Mouse (Mus musculus) frontal cortex, postnatal 10 days (tissue): ENCODE data around the gene Tpcn1.

ENCODE experiments used
- DNase-seq, 2 experiments: peaks; one replicate each; pipeline ENCODE4 v3.0.0; 2022; ENCODE audit warnings: low spot score in 2 of 2, mixed read lengths in 1 of 2

Tpcn1 gene

GRCm38 (mm10) chr5:120579211-120579897 is 9.1 kb downstream of the Tpcn1 start:
- no peak for DNase-seq

GRCm38 (mm10) chr5:120578504-120579081 is 9.9 kb downstream of the Tpcn1 start:
- no peak for DNase-seq

- no peak for DNase-seq
Observed at GRCm38 (mm10) chr5:120577935-120578441, 10.5 kb downstream of the Tpcn1 start.

- no peak for DNase-seq
Observed at GRCm38 (mm10) chr5:120576781-120577301, 11.6 kb downstream of the Tpcn1 start.

- DNase-seq: no peak
Observed at GRCm38 (mm10) chr5:120574469-120575063, 13.9 kb downstream of the Tpcn1 start.

GRCm38 (mm10) chr5:120571056-120571740 is 17.3 kb downstream of the Tpcn1 start:
- no peak for DNase-seq

- DNase-seq: no peak
Observed at GRCm38 (mm10) chr5:120570289-120570897, 18.1 kb downstream of the Tpcn1 start.

- no peak for DNase-seq
Observed at GRCm38 (mm10) chr5:120569791-120570190, 18.7 kb downstream of the Tpcn1 start.

- no peak for DNase-seq
Observed at GRCm38 (mm10) chr5:120568964-120569363, 19.5 kb downstream of the Tpcn1 start.

GRCm38 (mm10) chr5:120568336-120568768 is 20.1 kb downstream of the Tpcn1 start:
- DNase-seq: peak in 1 of 2 experiments; percentile 43

- DNase-seq: no peak
Observed at GRCm38 (mm10) chr5:120567761-120568211, 20.7 kb downstream of the Tpcn1 start.

- DNase-seq: no peak
Observed at GRCm38 (mm10) chr5:120567253-120567701, 21.2 kb downstream of the Tpcn1 start.

- DNase-seq: no peak
Observed at GRCm38 (mm10) chr5:120566681-120567252, 21.7 kb downstream of the Tpcn1 start.

GRCm38 (mm10) chr5:120566101-120566500 is 22.4 kb downstream of the Tpcn1 start:
- peak; percentile 58 to 71 for DNase-seq

GRCm38 (mm10) chr5:120565171-120565905 is 23.1 kb downstream of the Tpcn1 start:
- DNase-seq: no peak

- no peak for DNase-seq
Observed at GRCm38 (mm10) chr5:120563914-120564311, 24.6 kb downstream of the Tpcn1 start.

- DNase-seq: no peak
Observed at GRCm38 (mm10) chr5:120562956-120563913, 25.2 kb downstream of the Tpcn1 start.

- peak in 1 of 2 experiments; percentile 63 for DNase-seq
Observed at GRCm38 (mm10) chr5:120560616-120561311, 27.7 kb downstream of the Tpcn1 start.
